Mouse (Mus musculus) E14TG2a.4 (cell line): Measurements from ENCODE around the gene Ulk3.
A peak's percentile ranks its signal among the peaks of the same experiment; 100 is the strongest.

Source experiments
- H3K27me3 ChIP-seq: 2 replicates; pipeline ENCODE4 v1.6.1; 2014; ENCODE audit warnings: low read length, control low read depth; ENCODE audit not compliant: insufficient read depth
- H3K36me3 ChIP-seq: 2 replicates; pipeline ENCODE4 v1.6.1; 2014; ENCODE audit warnings: low read length, control low read depth; ENCODE audit not compliant: insufficient read depth
- H3K4me1 ChIP-seq: replicated peaks from 2 replicates; pipeline ENCODE4 v1.6.1; 2014; ENCODE audit warnings: low read depth, low read length, control low read depth
- H3K4me3 ChIP-seq: replicated peaks from 2 replicates; pipeline ENCODE4 v1.5.1; 2014; ENCODE audit warnings: mild to moderate bottlenecking, low read length
- H3K9me3 ChIP-seq: 2 replicates; pipeline ENCODE4 v1.6.1; 2014; ENCODE audit warnings: low read length, control low read depth
- CTCF ChIP-seq: conservative IDR thresholded peaks from 2 replicates; pipeline ENCODE4 v1.5.1; 2014; ENCODE audit warnings: low read length
- NANOG ChIP-seq: IDR thresholded peaks from 2 replicates; pipeline ENCODE4 v1.6.1; 2014; ENCODE audit warnings: borderline replicate concordance, low read length, mixed read lengths
- POU5F1 ChIP-seq: IDR thresholded peaks from 2 replicates; pipeline ENCODE4 v1.6.1; 2014; ENCODE audit warnings: low read length, borderline replicate concordance

Ulk3 gene

DNA sequence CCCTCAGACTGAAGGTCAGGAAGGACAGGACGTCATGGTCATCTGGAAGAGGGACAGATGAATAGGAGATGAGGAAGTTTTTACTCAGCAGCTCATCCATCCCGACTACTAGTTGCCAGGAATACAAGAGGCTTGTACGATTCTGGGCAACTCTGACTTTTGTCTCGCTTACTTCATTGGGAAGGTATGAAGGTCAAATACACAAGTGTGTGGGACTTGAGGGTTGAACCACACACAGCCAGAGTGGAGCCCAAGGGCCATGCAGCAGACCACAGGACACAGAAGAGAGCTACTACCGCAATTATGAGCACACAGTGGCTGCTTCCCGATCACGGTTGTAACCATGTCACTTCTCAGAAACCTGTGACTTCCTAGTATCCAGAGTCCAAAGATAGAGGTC lies 23.3 kb downstream of the Ulk3 start:
- Histone ChIP-seq H3K9me3 (no peaks in the 10 kb centered on the region), H3K36me3 (no peaks in the 10 kb centered on the region), H3K4me1 (peaks cover 21% of the 10 kb centered on the region), H3K27me3 (peaks cover 46% of the 10 kb centered on the region), H3K4me3 (no peak overlapping the region)
- TF ChIP-seq NANOG (no peak), CTCF (no peak), POU5F1 (no peak)

- Histone ChIP-seq H3K27me3 (peaks cover 33% of the 10 kb centered on the region), H3K36me3 (no peaks in the 10 kb centered on the region), H3K4me1 (peaks cover 28% of the 10 kb centered on the region), H3K9me3 (no peaks in the 10 kb centered on the region), H3K4me3 (no peak overlapping the region)
- TF ChIP-seq CTCF (no peak), POU5F1 (no peak), NANOG (no peak)
Measured at GRCm38 (mm10) chr9:57613975-57614374, 24.7 kb downstream of the Ulk3 start.

GRCm38 (mm10) chr9:57614786-57615185 lies 25.5 kb downstream of the Ulk3 start:
- H3K36me3 ChIP-seq = no peaks in the 10 kb centered on the region
- TF ChIP-seq NANOG = no peak
- TF ChIP-seq POU5F1 = no peak
- TF ChIP-seq CTCF = no peak
- peaks cover 29% of the 10 kb centered on the region for H3K4me1 ChIP-seq
- H3K27me3 ChIP-seq = peaks cover 30% of the 10 kb centered on the region
- H3K4me3 ChIP-seq = no peak overlapping the region
- no peaks in the 10 kb centered on the region for H3K9me3 ChIP-seq

DNA sequence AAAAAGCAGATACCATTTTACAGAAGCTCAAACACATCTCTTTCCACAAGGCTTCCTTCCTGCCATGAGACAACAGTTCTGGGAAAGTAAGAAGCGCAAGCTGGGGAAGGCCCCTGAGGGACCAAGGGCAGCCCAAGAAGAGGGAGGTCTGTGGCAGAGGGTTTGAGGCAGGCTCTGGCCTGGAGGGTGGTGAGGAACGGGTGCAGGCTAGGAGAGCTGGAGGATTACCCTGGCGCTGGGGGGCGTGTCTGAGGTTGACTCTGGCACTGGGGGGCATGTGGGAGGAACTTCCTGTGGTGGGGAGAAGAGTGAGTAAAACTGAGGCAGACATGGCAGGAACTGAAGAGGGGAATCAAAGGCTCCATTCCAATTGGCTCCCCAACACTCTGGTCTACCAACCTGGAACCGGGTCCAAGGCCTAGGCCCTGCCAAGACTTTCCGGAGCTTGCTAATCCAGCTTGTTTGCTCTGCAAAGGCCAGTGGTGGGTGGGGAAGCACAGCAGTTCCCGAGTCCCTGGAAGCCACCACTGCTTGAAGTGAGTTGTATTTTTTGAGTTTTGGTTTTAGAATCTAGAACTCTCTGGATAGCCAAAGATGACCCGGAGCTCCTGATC lies 28.4 kb downstream of the Ulk3 start:
- Histone ChIP-seq H3K4me1 (peaks cover 25% of the 10 kb centered on the region), H3K27me3 (peaks cover 12% of the 10 kb centered on the region; the same call in 1 of the 2 replicates), H3K36me3 (no peaks in the 10 kb centered on the region), H3K9me3 (no peaks in the 10 kb centered on the region), H3K4me3 (no peak overlapping the region)
- TF ChIP-seq CTCF (no peak), NANOG (no peak), POU5F1 (no peak)

GRCm38 (mm10) chr9:57618854-57619253 lies 29.6 kb downstream of the Ulk3 start:
- Histone ChIP-seq H3K36me3 (no peaks in the 10 kb centered on the region), H3K4me1 (peaks cover 27% of the 10 kb centered on the region), H3K27me3 (peaks cover 3% of the 10 kb centered on the region; the same call in 1 of the 2 replicates), H3K9me3 (peaks cover 5% of the 10 kb centered on the region; the same call in 1 of the 2 replicates), H3K4me3 (no peak overlapping the region)
- no peak for TF ChIP-seq CTCF
- no peak for TF ChIP-seq POU5F1
- no peak for TF ChIP-seq NANOG

DNA sequence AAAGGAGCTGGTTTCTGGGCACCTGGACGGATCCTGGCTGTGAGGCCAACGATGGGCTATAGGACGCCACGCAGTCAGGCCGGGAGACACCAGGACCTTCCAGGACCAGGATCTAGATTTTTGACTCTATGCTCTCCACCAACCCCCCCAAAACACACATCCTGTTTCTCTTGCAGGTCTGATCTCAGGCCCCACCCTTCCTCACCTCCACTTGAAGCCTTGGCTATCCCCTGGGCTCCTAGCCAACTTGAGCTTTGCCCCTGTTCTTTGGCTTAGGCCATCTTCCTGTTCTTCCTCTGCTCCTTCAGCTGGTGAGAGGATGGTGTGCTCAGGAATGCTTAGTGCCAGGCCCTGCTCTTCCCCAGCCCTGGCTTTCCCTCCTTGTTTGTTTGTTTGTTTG lies 31.4 kb downstream of the Ulk3 start, which contains the start of gene Lman1l:
Gene Lman1l, minus strand, starts transcription at position 101 of the 400 bp plus-strand sequence.
- TF ChIP-seq POU5F1 = no peak

DNA sequence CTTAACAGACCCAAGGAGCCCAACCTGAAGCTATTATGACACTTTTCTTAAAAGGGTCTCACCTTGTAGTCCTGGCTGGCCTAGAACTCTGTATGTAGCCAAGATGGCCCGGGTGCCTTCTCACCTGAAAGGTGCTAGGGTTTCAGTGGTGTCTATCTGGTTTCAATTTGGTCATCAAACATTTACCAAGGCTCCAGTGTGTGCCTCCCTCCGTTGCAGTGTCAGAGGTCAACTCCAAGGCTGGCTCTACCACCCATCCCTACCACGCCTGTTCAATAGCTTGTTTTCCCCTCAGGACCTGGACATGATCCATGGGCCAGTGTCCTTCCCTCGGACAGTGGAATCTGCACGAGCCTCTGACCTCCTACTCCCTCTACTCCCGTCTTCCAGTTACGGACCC lies 35.0 kb downstream of the Ulk3 start:
- peaks cover 56% of the 10 kb centered on the region for H3K4me1 ChIP-seq
- 0 out of 2 replicates have a peak, but pooled peaks cover 3% of the 10 kb centered on the region for H3K27me3 ChIP-seq
- no peak for TF ChIP-seq POU5F1
- TF ChIP-seq CTCF = no peak
- TF ChIP-seq NANOG = no peak

More for the DNA sequence above, 31.4 kb downstream of the Ulk3 start, which contains the start of gene Lman1l:
- Histone ChIP-seq H3K4me1 (peaks cover 32% of the 10 kb centered on the region), H3K27me3 (0 out of 2 replicates have a peak, but pooled peaks cover 3% of the 10 kb centered on the region), H3K9me3 (peaks cover 5% of the 10 kb centered on the region; the same call in 1 of the 2 replicates), H3K36me3 (peaks cover 9% of the 10 kb centered on the region), H3K4me3 (no peak within 1 kb of the TSS)

GRCm38 (mm10) chr9:57625674-57626500 lies 36.6 kb downstream of the Ulk3 start:
- H3K9me3 ChIP-seq = peaks cover 5% of the 10 kb centered on the region; the same call in 1 of the 2 replicates
- H3K4me1 ChIP-seq = peaks cover 56% of the 10 kb centered on the region
- TF ChIP-seq NANOG (no peak; the same call in 1 of the 2 replicates), POU5F1 (no peak), CTCF (no peak)
- peak overlapping the region; percentile 67 for H3K4me3 ChIP-seq
- H3K27me3 ChIP-seq = no peaks in the 10 kb centered on the region
- H3K36me3 ChIP-seq = peaks cover 57% of the 10 kb centered on the region

More for the DNA sequence above, 35.0 kb downstream of the Ulk3 start:
- H3K4me3 ChIP-seq = no peak overlapping the region
- peaks cover 5% of the 10 kb centered on the region; the same call in 1 of the 2 replicates for H3K9me3 ChIP-seq
- H3K36me3 ChIP-seq = peaks cover 41% of the 10 kb centered on the region
